Mouse (Mus musculus): Measurements from ENCODE around the gene Usp37.
"Not testable (repeated sequence)": the region's sequence is repeated elsewhere in the genome, so short reads cannot be mapped to it uniquely, and the experiment has no call there.

The Usp37 gene

DNA sequence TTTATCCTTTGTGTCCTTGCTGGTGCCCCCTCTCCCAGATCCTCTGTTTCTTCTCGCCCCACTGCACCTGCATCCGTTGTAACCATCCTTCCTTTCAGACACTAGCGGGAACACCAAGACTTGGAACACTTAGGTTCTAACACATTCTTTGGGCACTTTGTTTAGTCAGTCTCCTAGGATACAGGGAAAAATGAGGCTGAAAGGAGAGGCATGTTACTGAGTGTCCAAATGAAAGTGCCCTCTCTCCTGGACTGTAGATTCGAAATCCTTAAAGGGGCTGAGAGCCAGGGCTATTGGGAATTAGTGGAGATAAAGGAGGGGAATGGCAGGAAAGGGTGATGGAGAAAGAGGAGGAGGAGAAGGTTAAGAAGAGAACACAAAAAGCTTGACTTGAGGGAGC lies at the start of gene Usp37:
TSS of gene Usp37 (minus strand) at position 101 of the 400 bp plus-strand sequence.
- Histone ChIP-seq H3K36me3 (ENCODE audit: control insufficient read depth, insufficient read depth, low read length, poor library complexity, severe bottlenecking) (no peaks in the 10 kb centered on the region), H3K27me3 (ENCODE audit: control insufficient read depth, insufficient read depth, low read length, poor library complexity, severe bottlenecking) (no peaks in the 10 kb centered on the region)
- DNase-seq (ENCODE audit: low read depth, low spot score), result no peak

DNA sequence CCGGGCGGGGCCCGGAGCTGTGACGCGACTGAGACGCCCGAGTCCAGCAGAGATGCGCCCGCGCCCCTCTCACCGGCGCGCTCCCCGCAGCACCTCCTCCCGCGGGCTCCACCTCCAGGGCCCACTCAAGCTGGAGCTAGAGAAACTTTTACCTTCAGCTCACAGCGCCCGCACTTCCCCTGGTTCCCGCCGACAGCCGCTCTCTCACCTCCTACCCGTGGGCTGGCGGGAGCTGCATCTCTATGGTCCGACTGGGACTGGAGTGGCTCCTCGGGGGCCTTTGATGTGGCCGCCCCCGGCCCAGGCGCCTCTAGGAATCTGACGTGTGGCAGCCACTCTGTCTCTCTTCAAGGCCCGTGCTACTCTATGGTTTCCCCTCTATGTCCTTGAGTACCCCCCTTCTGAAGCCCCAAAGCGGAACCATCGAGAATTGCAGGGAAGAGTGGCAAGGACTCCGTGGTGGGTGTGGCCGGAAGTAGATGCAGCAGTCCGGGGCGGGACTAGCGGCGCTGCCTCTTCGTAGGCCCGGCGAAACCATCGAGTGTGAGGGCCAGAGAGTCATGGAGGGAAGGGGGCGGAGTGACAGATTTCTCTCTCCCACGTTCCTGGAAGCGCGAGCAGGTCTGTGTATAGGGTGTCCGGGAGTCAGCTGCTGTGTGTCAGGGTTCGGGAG lies 43.8 kb upstream of the Usp37 start, which contains the start of the genes Zfp142 and Bcs1l:
TSS of gene Zfp142 (minus strand) at position 474 of the 673 bp plus-strand sequence.
TSS of gene Bcs1l (plus strand) at position 517 of the 673 bp plus-strand sequence.
- H3K36me3 ChIP-seq (ENCODE audit: control insufficient read depth, insufficient read depth, low read length, poor library complexity, severe bottlenecking), result no peaks in the 10 kb centered on the region; the same call in 1 of the 2 replicates
- no peaks in the 10 kb centered on the region for H3K27me3 ChIP-seq (ENCODE audit: control insufficient read depth, insufficient read depth, low read length, poor library complexity, severe bottlenecking)
- peak; percentile 97 for DNase-seq (ENCODE audit: low read depth, low spot score)

DNA sequence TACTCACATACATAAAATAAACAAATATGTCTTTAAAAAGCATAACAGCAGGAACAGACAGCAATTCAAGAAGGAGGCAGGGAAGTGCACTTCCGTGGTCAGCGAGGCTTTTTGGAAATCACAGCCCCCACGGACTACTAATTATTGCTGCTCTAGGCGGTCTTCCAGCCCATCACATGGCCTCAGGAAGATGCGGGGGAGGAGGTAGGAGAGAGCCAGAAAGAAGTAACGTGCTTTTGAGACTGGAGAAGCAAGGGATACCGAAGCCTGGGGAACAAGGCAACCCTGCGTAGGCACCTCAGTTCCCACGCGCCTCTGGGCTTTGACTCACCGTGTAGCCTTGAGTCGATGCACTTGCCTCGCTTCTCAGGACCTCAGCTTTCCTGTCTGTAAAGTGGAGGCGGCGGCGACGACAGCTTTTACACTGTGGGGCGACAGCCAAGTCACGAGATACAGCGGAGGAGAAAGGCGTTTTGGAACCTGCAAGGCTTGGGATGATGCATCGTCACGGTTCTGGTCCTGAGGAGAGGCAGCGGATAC lies 43.2 kb upstream of the Usp37 start:
- no peak for DNase-seq (ENCODE audit: low read depth, low spot score)

DNA sequence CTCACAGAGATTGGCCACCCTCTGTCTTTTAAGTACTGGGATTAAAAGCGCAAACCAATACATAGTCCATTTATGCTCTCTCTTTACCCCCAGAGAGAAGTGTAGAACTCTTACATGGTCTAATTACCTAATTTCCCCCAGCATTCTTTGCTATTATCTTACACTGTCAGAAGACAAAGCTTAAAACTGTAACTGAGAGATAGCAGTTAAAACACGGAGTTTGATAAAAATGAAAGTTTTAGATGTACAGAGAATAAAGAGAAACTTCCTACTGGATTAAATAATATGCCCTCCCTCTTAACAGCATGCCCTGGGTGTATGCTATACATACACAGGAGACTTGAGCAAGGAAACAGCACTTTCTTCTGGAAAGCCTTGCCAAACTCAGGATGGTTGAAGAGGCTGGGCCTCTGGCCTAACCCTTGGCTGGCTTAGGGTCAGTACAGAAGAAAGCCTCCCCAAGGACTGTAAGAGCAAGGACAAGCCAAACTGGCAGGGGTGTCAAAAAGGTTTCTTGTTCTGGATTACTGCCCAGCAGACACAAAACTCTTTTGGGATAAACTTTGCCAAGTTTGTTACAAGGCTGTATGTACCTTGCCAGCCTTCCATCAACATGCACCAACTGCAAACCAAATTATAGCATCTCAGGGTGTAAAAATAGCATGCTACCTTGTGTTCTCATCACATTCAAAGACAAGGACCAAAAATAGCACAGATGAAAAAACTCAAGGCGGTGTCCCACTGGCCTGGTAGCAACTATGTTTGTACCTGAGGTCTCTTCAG lies 40.7 kb upstream of the Usp37 start:
- H3K27me3 ChIP-seq (ENCODE audit: control insufficient read depth, insufficient read depth, low read length, poor library complexity, severe bottlenecking), result no peaks in the 10 kb centered on the region
- DNase-seq (ENCODE audit: low read depth, low spot score), result no peak
- H3K36me3 ChIP-seq (ENCODE audit: control insufficient read depth, insufficient read depth, low read length, poor library complexity, severe bottlenecking), result no peaks in the 10 kb centered on the region; the same call in none of the 2 replicates

More for the DNA sequence above, 43.2 kb upstream of the Usp37 start:
- H3K27me3 ChIP-seq (ENCODE audit: control insufficient read depth, insufficient read depth, low read length, poor library complexity, severe bottlenecking), result no peaks in the 10 kb centered on the region
- H3K36me3 ChIP-seq (ENCODE audit: control insufficient read depth, insufficient read depth, low read length, poor library complexity, severe bottlenecking), result no peaks in the 10 kb centered on the region; the same call in 1 of the 2 replicates

DNA sequence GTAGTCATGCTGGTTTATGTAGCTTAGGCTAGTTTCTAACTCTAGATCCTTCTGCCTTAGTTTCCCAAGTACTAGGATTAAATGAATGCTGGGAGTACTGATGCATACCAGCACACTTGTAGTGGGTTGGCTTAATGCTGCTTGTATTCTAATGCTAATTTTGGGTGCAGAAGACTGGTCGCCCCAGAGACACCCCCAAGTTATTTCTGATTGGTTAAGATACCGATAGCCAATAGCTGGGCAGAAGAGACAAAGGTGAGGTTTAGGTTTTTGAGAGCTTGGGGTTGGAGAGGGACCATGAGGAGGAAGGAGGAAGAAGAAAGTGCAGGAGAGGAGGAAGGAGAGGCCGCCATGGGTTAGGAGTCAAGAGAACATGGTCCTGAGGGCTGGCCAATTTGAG lies 38.5 kb upstream of the Usp37 start:
- Histone ChIP-seq H3K27me3 (ENCODE audit: control insufficient read depth, insufficient read depth, low read length, poor library complexity, severe bottlenecking) (no peaks in the 10 kb centered on the region; the same call in 1 of the 2 replicates), H3K36me3 (ENCODE audit: control insufficient read depth, insufficient read depth, low read length, poor library complexity, severe bottlenecking) (peaks cover 7% of the 10 kb centered on the region)
- DNase-seq (ENCODE audit: low read depth, low spot score), result no peak

DNA sequence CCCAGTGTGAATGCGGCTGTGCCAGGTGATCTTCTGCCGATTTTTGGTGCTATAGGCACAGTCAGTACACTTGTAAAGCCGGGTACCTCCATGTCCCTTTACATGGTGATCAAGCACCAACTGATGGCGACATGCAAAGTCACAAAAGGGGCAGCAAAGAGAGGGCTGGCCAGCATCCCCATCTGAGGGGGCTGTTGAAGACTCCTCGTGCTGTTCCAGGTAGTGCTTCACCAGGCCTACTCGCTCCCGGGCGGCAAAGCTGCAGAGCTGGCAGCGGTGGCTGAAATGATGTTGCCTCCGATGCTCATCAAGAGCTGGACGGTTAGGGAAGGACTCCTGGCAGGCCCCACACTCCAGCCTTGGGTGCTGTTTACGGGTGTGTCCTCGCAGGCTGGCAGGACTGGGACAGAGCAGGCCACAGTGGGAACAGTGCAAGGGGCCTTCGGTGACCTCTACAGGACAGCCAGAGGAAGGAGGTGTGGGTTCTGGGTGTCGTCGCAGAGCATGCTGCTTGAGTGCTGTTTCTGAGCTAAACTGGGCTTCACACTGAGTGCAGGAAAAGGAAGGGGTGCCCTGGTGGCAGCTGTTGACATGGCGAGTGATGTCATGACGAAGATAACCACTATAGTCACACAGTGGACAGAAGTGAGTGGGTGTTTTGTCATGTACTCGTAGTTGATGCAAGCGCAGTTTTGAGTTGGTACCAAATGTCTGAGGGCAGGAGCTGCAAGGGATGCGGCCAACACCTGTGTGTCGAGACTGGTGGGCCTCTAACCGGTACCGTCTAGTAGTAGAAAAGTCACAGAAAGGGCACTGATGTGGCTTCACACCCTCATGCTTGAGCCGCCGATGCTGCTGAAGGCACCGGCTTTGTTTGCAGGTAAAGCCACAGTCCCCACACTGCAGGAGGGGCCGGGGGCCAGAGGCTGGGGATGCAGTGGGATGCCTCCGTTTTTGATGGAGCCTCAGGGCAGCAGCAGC lies 25.9 kb upstream of the Usp37 start:
- DNase-seq (ENCODE audit: low read depth, low spot score), result no peak
- peaks cover 13% of the 10 kb centered on the region for H3K36me3 ChIP-seq (ENCODE audit: control insufficient read depth, insufficient read depth, low read length, poor library complexity, severe bottlenecking)
- no peaks in the 10 kb centered on the region for H3K27me3 ChIP-seq (ENCODE audit: control insufficient read depth, insufficient read depth, low read length, poor library complexity, severe bottlenecking)

DNA sequence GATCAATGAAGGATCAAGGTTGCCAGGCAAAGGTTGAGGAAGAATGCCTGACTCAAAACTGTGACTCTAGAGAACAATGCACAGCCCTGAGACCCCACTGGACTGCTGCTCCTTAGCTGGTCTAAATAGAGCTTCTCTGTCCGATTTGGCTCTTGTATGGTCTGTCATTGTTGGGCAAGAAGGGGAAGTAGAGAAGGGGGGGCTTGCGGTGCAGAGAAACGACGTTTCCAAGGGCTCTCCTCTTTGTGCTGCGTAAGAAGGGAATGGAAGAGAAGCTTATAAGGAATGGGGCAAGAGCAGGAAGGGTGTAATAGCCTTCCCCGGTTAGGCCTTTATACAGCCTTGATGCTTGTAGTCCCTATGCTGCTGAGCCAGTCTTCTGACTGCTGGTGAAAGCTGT lies 21.8 kb upstream of the Usp37 start:
- DNase-seq (ENCODE audit: low read depth, low spot score), result no peak
- H3K36me3 ChIP-seq (ENCODE audit: control insufficient read depth, insufficient read depth, low read length, poor library complexity, severe bottlenecking), result peaks cover 3% of the 10 kb centered on the region; the same call in 1 of the 2 replicates
- no peaks in the 10 kb centered on the region for H3K27me3 ChIP-seq (ENCODE audit: control insufficient read depth, insufficient read depth, low read length, poor library complexity, severe bottlenecking)

DNA sequence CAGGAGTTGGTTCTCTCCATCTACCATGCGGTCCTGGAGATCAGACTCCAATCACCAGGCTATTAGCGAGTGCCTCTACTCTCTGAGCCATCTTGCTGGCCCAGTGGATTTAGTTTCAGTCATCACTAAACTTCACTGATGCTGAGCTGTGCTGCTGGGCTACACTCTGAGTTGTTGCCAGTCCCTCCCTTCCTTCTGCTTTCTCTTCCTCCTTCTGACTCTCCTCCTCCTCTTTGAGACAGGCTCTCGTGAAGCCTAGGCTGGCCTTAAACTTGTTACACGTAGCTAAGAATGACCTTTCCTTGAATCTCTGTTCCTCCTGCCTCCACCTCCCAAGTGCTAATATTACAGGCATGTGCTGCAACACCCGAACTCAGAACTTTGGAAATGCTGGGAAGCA lies 15.0 kb upstream of the Usp37 start:
- H3K27me3 ChIP-seq (ENCODE audit: control insufficient read depth, insufficient read depth, low read length, poor library complexity, severe bottlenecking), result no peaks in the 10 kb centered on the region

DNA sequence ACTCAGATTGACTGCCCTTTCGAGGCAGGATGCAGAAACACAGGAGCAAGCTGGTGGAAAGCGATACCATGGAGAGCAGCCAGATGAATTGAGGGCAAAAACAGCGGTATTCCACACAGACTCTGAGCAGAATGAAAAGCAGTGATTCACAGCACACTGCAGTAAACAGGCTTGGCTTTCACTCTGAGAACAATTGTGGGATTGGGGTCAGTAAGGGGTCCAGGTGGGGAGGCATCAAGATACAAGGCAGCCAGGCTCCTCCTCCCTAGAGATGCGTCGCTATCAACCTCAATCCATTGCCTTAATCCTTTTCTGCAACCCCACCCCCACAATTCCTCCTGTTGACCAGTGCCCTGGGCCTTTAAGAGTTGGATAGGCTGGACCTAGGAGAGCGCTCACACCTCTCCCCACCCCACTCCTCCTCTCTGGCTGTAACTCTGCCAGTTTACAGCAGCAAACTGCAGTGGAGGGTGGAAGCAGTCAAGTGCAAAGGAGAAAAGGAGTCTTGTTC lies 1.6 kb downstream of the Usp37 start, which contains the start of gene Plcd4:
TSS of gene Plcd4 (plus strand) at position 438 of the 511 bp plus-strand sequence.
- H3K36me3 ChIP-seq (ENCODE audit: control insufficient read depth, insufficient read depth, low read length, poor library complexity, severe bottlenecking), result no peaks in the 10 kb centered on the region
- H3K27me3 ChIP-seq (ENCODE audit: control insufficient read depth, insufficient read depth, low read length, poor library complexity, severe bottlenecking), result no peaks in the 10 kb centered on the region
- DNase-seq (ENCODE audit: low read depth, low spot score), result no peak

More for the DNA sequence above, 15.0 kb upstream of the Usp37 start:
- no peaks in the 10 kb centered on the region for H3K36me3 ChIP-seq (ENCODE audit: control insufficient read depth, insufficient read depth, low read length, poor library complexity, severe bottlenecking)
- no peak for DNase-seq (ENCODE audit: low read depth, low spot score)

DNA sequence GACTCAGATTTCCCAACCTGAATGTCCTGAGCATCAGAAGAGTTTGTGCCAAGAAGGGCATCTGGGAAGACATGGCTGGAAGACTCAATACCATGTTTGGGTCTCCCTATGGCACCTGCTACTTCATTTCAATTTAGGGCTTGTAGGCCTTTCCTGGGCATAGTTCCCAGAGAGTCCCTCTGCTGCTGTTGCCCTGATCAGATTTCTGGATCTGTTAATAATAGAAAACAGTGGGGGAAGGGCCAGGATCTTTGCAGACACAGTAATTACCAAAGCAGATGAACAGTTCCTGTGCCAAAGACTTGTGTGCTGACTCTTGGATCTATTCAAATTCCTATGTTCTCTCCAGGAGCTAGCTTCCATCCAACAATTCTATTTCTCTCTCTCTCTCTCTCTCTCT lies 5.4 kb downstream of the Usp37 start:
- DNase-seq (ENCODE audit: low read depth, low spot score), result no peak
- Histone ChIP-seq H3K36me3 (ENCODE audit: control insufficient read depth, insufficient read depth, low read length, poor library complexity, severe bottlenecking) (no peaks in the 10 kb centered on the region), H3K27me3 (ENCODE audit: control insufficient read depth, insufficient read depth, low read length, poor library complexity, severe bottlenecking) (no peaks in the 10 kb centered on the region)

DNA sequence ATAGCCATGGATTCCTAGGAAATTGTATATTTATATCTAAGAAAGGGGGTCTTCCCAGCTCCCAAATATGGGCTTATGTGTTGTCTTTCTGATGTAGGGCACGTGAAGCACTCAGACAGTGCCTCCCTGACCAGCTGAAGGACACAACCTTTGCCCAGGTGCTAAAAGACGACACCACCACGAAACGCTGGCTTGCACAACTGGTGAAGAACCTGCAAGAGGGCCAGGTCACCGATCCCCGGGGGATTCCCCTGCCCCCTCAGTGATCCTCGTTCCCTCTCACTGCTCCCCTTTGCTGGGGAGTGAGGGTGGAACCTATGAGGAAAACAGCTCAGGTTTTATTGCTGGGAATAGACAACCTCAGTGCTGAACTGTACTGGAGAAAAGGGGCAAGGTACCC lies 15.5 kb downstream of the Usp37 start:
- H3K27me3 ChIP-seq (ENCODE audit: control insufficient read depth, insufficient read depth, low read length, poor library complexity, severe bottlenecking), result no peaks in the 10 kb centered on the region
- peaks cover 16% of the 10 kb centered on the region; the same call in 1 of the 2 replicates for H3K36me3 ChIP-seq (ENCODE audit: control insufficient read depth, insufficient read depth, low read length, poor library complexity, severe bottlenecking)
- no peak for DNase-seq (ENCODE audit: low read depth, low spot score)

DNA sequence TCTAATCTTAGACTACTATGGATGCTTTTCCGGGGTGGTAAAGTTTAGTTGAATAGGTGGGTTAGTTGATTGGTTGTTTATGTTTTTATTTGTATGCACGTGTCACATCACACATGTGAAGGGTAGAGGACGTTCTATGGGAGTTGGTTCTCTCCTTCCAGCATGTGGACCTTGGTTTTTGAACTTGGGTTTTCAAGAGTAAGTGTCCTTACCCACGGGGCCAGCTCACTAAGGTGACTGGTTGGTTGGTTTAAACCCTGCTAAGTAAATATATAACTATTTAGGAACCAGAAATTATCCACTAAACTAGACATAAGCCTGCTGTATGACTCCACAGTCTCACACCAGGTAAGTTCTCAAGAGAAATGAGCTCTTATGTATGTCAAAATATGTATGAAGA lies 19.3 kb downstream of the Usp37 start:
- H3K36me3 ChIP-seq (ENCODE audit: control insufficient read depth, insufficient read depth, low read length, poor library complexity, severe bottlenecking), result peaks cover 17% of the 10 kb centered on the region
- no peak for DNase-seq (ENCODE audit: low read depth, low spot score)
- no peaks in the 10 kb centered on the region for H3K27me3 ChIP-seq (ENCODE audit: control insufficient read depth, insufficient read depth, low read length, poor library complexity, severe bottlenecking)

DNA sequence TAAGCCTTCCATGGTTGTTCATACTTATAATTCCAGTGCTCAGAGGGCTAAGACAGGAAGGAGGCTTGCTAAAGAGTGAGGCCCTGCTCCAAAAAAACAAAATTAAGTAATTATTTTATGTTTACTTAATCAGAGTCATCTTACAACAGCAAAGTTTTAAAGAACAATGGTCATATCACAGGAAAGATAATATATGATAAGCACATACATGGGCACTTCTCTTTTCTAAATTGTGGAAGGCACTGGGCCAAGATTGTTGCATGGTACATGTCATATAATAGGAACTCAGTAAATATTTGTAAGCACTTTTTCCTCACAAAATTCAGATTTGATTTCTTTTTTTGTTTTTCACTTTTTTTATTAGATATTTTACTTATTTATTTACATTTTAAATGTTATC lies 24.2 kb downstream of the Usp37 start:
- Histone ChIP-seq H3K27me3 (ENCODE audit: control insufficient read depth, insufficient read depth, low read length, poor library complexity, severe bottlenecking) (no peaks in the 10 kb centered on the region), H3K36me3 (ENCODE audit: control insufficient read depth, insufficient read depth, low read length, poor library complexity, severe bottlenecking) (peaks cover 10% of the 10 kb centered on the region)
- DNase-seq (ENCODE audit: low read depth, low spot score), result no peak

DNA sequence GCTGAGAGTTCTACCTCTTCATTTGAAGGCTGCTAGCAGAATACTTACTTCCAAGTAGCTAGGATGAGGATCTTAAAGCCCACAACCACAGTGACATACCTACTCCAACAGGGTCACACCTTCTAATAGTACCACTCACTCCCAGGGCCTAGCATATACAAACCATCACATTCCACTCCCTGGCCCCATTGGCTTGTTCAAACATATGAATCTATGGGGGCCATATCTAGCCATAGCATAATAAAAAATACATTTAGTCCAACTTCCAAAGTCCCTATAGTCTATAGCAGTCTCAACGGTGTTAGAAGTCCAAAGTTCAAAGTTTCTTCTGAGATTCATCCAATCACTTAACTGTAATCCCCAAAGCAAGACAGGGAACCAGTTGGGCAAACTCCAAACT lies 31.1 kb downstream of the Usp37 start:
- H3K36me3 ChIP-seq (ENCODE audit: control insufficient read depth, insufficient read depth, low read length, poor library complexity, severe bottlenecking); H3K27me3 ChIP-seq (ENCODE audit: control insufficient read depth, insufficient read depth, low read length, poor library complexity, severe bottlenecking); DNase-seq (ENCODE audit: low read depth, low spot score): not testable (repeated sequence)
